Mouse (Mus musculus) cerebellum, postnatal 10 days (tissue): ENCODE results near the gene Tmod2.
"Not testable (repeated sequence)": the region's sequence is repeated elsewhere in the genome, so short reads cannot be mapped to it uniquely, and the experiment has no call there.

Source experiments
- DNase-seq, 2 experiments: peaks; one replicate each; pipeline ENCODE4 v3.0.0; 2021; ENCODE audit warnings: mixed read lengths in 2 of 2

Gene Tmod2

DNA sequence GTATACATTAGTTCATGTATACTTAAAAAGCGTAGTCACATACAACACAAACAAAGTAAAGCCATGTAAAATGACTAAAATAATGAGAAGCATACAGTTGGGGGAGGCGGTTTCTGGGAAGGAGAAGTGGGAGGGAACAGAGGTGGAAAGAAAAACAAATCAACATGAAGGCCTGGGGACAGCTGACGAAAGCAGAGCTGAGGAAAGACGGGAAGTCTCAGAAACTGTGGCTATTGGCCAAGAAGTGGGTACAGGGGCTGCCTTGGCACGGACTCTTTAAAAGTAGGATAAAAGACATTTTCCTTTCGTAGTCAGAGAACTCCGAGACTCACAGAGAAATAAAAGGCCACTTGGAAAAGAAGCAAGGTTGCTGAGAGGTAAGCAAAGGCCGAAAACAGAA, 62.1 kb downstream of the Tmod2 start:
- no peak for DNase-seq

DNA sequence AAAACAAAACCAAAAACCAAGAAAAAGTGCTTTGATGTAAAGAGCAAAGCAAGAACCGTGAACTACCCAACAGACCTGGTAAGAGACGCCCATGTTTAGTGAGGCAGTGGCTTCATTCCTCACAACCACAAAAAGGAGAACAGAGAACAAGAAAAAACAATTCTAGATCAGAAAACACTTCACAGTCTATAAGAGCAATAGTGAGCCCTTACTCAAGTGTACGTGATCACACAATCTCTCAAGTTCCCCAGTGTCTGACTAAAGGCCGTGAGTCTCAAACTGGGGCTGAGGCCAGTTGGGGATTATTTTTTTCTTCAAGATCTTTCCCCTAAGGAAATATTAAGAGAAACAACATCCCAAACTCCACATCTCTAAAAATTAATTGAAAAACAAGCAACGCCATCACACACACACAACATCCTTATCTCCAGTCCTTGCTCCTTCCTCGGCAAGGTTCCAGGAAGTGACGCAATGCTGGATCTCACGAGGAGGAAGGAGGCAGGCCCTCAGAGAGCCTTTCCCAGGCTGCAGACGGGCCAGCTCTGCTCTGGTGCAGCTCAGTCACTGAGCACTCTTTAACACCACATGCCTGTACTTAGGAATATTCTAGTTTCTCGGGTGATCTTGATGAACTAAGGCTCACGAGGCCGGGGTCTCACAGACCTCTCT, 64.1 kb downstream of the Tmod2 start:
- DNase-seq: peak; percentile 25 to 35

DNA sequence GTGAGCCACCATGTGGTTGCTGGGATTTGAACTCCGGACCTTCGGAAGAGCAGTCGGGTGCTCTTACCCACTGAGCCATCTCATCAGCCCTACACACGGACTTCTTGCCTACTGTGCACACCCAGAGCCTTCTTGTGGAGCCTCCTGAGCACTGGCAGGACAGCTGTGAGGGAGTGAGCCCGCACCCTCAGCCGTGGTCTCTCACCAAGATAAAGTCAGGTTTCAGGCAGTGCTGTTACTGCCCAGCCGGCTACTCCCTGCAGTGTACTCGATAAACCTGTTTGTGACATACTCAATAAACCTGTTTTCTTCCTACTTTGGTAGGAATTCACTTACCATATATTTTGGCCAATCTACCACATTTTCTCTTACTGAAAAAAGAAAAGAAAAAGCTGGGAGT, 65.6 kb downstream of the Tmod2 start:
- no peak for DNase-seq

DNA sequence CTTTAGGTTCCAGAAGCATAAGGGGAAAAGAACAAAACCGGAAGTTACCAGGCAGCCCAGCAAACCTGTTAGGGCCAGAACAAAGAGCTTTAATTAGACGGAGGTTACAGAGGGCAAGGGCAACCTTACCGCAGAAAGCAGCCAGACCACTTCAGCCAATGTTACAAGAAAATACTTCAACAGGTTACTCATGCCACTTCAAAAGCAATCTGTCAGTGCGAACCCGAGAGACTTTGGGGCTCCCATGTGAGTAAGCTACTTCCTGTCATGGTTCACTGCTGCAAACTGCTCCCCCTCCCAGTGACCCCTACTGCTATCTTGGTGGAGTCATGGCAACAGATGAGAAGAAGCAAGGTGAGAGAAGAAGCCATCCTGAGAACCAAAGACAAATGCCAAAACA, 69.6 kb downstream of the Tmod2 start:
- DNase-seq: no peak

DNA sequence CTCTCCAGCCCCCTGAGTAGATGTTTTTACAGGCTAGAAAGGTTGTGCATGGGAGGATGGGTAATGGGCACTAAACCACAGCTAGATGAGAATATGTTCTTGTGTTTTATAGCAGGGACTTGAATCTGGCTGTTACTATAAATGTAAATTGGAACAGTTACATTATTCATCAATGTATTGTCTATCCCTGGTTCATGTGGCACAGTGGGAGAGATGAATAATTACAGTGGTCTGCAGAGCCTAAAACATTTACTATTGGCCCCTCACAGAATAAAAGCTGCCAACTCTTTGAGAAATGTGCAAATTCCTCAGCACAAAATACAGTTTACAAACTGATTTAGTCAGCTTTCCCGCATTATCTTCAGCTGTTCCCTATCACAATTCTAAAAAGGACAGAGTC, 74.7 kb downstream of the Tmod2 start:
- DNase-seq: no peak

DNA sequence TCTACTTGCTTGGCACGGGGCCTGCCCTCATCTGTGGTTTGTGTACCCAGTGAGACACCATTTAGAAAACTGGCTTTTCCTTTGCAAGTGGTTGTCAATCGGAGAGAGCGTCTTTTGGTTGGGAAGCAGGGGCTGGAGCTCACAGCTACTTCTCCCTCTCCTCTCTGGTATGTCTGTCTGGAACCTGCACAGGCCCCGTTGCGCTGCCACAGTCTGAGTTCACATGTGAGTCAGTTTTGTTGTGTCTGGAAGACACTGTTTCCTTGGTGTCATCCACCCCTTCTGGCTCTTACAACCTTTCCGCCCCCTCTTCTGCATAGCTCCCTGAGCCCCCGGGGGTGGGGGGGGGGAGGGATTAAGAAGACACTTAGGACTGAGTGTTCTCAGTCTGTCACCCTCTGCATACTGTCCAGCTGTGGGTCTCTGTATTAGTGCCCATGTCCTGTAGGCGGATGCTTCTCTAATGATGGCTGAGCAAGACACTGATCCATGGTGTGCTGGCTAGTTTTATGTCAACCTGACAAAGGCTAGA, 76.6 kb downstream of the Tmod2 start:
- no peak for DNase-seq

DNA sequence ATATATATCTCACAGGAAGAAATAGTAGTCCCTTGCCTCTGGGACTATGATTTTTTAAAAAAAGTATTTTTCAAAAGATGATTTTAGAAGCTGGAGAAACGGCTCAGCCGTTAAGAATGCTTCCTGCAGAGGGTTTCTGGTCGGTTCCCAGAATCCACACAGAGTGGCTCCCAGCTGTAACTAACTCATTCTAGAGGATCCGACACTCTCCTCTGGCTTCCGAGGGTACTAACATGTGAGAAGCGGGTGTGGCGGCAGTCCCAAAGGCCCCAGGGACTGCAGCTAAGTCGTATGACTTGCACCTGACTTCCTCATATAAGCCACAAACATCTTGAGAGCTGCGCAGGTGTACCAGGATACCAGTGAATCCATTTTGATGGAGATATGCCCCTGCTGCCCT, 78.1 kb downstream of the Tmod2 start:
- not testable (repeated sequence) for DNase-seq

DNA sequence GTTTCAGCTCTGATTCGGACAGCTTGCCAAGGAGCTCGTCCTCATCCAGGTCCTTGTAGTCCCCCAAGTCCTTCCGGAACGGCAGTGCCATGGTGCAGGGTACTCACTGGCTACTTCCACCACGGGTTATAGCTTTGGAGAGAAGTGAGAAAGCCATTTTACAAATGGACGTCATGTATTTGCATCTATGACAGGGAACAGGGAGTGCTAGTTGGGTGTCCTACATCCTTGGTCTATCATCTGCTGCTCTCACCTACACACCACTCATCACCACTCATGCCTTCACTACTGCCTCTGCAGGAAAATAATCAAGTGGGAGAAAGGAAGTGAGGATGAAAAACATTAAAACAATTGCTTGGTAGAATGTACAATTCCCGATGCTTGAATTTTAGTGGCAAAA, 78.7 kb downstream of the Tmod2 start:
- DNase-seq: no peak

DNA sequence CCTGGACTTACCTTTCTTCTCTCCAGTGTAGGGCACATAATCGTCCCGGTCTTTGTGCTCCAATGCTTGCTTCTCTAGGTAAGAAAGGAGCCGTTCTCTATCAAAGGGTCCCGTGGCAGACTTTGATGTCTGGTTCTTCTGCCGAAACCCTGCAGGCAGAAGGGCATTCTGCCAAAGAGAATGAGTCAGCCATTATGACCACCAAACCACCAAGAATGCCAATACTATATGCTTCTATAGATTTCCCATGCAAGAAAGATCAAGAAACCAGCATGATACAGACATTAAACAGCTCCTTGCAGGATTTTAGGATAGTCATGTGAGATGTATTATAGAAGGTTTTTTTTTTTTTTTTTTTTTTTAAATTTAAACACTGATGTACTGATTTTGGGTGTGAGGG, 81.8 kb downstream of the Tmod2 start:
- DNase-seq: peak; percentile 45 to 53

DNA sequence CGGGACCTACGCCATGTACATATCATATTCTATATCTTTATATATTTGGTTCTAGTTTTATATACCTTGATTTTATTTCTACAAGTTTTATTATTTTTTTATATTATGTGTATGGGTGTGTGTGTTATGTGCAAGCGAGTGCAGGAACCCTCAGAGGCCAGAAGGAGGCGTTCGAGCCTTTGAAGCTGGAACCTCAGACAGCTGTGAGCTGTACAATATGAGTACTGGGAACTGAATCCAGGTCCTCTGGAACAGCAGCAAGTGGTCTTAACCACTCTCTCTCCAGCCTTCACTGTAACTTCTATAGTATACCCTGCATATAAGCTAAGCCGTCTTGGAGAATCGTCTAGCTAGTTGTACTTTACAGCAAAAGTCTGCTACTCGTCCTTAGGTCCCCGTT, 83.0 kb downstream of the Tmod2 start:
- DNase-seq: no peak

DNA sequence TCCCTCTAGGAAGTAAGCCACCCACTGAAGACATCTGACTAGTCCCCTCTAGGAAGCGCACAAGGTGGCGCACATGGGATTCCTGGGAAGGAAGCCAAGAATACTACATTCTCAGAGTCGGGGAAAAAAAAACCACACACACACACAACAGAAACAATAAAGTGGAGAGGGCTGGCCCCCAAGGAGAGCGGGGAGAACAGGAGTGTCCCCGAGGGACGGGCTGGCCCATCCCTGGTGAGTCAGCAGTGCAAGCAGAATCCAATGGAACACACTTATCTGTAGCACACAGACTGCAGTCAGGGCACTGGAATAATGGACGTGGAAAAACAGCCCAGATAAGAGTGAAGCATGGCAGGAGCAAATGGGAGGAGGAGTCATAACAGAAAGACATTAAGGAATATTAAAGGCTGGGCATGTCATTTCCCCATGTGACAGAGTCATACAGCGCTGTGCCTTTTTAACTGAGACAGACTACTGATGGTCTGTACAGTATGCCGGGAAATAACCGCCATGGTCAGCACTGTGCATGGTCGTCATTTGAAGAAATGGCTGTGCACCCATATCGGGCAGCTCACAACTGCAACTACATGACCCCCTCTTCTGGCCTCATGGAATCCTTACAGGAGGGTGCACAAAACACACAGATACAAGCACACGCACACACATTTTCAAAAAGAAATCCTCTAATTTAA, 83.6 kb downstream of the Tmod2 start:
- no peak for DNase-seq

DNA sequence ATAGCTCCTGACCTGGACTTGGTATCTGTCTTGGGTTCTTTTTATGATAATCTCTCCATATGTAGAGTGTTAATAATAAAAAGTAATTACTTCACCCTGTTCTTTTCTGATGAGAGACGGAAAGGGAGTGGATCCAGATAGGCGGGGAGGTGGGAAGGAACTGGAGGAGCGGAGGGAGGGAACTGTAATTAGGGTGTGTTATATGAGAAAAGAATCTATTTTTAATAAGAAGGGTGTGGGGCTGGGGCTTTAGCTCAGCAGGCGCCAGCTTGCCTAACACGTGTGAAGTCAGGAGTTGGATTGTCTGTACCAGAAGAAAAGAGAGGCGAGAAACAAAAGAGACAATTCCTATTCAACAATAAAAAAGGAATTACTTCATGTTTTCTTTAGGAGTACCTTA, 87.5 kb downstream of the Tmod2 start:
- DNase-seq: peak in 1 of 2 experiments; percentile 22

DNA sequence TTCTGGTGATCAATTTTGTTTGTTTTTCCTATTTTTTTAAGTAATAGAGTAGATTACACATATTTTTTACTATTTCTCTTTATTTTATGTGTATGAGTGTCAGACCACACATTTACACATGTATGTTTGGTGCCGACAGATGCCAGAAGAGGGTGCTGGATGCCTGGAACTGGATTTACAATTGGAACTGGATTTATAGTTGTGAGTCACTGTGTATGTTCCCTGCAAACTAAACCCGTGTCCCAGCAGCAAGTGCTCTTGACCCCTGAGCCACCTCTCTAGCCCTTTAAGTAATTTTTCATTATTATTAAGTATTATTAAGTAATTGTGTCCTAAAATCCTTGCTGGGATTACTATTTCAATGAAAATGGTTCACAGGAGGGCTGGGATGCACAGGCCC, 88.9 kb downstream of the Tmod2 start:
- no peak for DNase-seq

DNA sequence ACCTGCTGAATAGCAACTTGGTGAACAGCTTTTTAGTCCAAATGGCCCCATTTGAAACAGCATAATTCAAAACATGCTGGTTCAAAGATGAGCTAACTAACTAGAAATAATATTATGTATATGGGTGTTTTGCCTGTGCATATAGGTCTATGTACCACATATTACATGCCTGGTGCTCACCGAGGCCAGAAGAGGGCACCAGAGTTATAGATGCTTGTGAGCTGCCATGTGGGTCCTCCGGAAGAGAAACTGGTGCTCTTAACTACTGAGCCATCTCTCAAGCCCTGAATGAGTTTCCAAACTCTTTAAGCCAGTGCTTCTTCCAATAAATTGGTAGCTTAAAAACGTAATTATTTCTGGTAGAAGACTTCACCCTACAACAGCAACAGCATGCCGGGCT, 89.3 kb downstream of the Tmod2 start:
- DNase-seq: peak; percentile 74

DNA sequence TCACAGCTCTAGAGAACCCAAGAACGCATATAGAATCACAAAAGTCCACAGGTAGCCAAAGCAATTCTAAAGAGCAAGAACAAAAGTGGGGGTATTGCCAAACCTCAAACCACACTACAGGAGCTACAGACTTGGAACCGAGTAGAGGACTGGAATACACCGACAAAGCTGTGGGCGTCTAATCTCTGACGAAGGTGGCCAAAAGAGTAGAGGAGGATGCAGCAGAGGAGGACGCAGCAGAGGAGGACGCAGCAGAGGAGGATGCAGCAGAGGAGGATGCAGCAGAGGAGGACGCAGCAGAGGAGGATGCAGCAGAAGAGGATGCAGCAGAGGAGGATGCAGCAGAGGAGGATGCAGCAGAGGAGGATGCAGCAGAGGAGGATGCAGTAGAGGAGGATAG, 90.2 kb downstream of the Tmod2 start:
- no peak for DNase-seq

DNA sequence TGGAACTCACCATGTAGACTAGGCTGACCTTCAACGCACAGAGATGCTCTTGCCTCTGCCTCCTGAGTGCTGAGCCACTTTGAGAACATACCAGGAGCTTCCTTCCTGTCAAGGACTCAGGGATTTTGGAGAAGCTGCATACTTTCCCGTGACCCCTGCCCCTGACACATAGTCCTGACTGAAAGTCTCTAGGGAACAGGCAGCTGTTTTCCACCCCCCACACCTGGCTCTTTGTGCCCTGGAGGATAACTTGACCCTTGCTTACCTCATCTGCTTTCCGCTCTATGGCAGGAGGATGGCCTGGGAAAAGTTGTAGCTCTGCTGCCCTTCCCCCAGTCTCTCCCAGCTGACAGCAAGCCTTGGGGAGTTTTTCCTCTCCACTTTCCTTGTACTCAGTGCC, 93.4 kb downstream of the Tmod2 start:
- DNase-seq: no peak
